Mouse (Mus musculus) left cerebral cortex, adult 9 months (tissue): Measurements from ENCODE around the gene Ccdc24.
A peak's percentile ranks its signal among the peaks of the same experiment; 100 is the strongest.

Source experiments
- DNase-seq, 2 experiments: peaks; one replicate each; pipeline ENCODE4 v3.0.0; 2022; ENCODE audit warnings: low spot score in 2 of 2

The Ccdc24 gene

GRCm38 (mm10) chr4:117830124-117830551 is 42.2 kb downstream of the Ccdc24 start:
- no peak for DNase-seq

- peak in 1 of 2 experiments; percentile 51 for DNase-seq
Observed at GRCm38 (mm10) chr4:117829260-117830123, 42.9 kb downstream of the Ccdc24 start.

GRCm38 (mm10) chr4:117828572-117829145 is 43.7 kb downstream of the Ccdc24 start:
- no peak for DNase-seq

DNA sequence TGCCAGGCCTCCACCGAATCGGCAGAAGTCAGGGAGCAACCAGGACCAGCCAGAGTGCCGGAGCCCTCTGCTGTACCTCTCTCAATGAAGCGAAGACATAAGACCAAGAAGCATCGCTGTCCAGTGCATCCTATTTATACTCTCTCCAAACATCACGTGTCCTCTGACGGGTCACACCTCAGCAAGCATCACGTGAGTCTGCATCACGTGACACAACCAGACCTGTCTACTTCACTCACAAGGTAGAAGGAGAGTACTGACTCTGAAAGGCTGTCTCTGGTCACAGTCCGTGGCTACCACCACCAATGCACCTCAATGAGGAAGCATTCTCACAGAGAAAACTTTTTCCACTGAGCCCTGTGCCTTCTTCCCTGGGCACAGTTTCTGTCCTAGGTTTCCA is 54.3 kb downstream of the Ccdc24 start:
- DNase-seq: no peak

DNA sequence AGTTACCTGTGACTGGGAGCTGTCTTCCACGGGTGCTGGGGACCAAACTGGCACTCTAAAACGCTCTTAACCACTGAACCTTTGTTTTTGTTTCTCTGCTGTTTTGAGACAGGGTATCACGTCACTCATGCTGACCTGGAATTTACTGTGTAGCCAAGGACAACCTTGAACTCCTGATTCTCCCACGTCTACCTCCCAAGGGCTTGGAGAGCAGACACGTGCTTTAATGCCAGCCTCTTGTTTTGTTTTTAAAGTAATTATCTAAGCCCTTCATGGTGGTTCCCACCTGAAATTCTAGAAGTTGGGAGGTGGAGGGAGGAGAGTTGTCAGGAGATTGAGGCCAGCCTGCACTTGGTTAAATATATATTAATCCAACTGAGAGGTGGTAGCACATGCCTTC is 55.6 kb downstream of the Ccdc24 start:
- no peak for DNase-seq
